Mouse (Mus musculus) midbrain, embryonic 12.5 days (tissue): ENCODE results near the gene Asah2. TPM values are rescaled to one million over a fixed set of nuclear protein-coding genes. Genes with fewer than 3 reads are reported as not detected.
"Not testable (repeated sequence)": the region's sequence is repeated elsewhere in the genome, so short reads cannot be mapped to it uniquely, and the experiment has no call there.

Experiments
- ATAC-seq: fragments of 200-750 bp; cut with Nextera tagmentation; 2 replicates; pipeline ENCODE4 v1.8.0; 2017; ENCODE audit warnings: low read depth, moderate TSS enrichment, moderate library complexity; ENCODE audit not compliant: low FRiP score
- H3K27ac ChIP-seq: fragments of 300-500 bp; sonication (generic); replicated peaks from 2 replicates; pipeline ENCODE4 v1.5.1; 2016; ENCODE audit warnings: mild to moderate bottlenecking
- H3K27me3 ChIP-seq: fragments of 300-500 bp; sonication (generic); 2 replicates; pipeline ENCODE4 v1.6.1; 2016; ENCODE audit warnings: mild to moderate bottlenecking
- H3K36me3 ChIP-seq: fragments of 300-500 bp; sonication (generic); 2 replicates; pipeline ENCODE4 v1.6.1; 2016
- H3K4me1 ChIP-seq: fragments of 300-500 bp; sonication (generic); 2 replicates; pipeline ENCODE4 v1.6.1; 2016
- H3K4me2 ChIP-seq: fragments of 300-500 bp; sonication (generic); replicated peaks from 2 replicates; pipeline ENCODE4 v1.6.1; 2016; ENCODE audit warnings: mild to moderate bottlenecking, moderate library complexity
- H3K4me3 ChIP-seq: fragments of 300-500 bp; sonication (generic); 2 replicates; pipeline ENCODE4 v1.5.1; 2016; ENCODE audit warnings: mild to moderate bottlenecking
- H3K9ac ChIP-seq: fragments of 300-500 bp; sonication (generic); replicated peaks from 2 replicates; pipeline ENCODE4 v1.6.1; 2016; ENCODE audit warnings: mild to moderate bottlenecking, moderate library complexity
- H3K9me3 ChIP-seq: fragments of 300-500 bp; sonication (generic); 2 replicates; pipeline ENCODE4 v1.6.1; 2016; ENCODE audit warnings: mild to moderate bottlenecking
- WGBS: fragments of 180-500 bp; shearing (Covaris S2); methylation state at CpG from one replicate; pipeline ENCODE4 v1.1.7; 2016; 5-methylcytosine and 5-hydroxymethylcytosine counted together
- polyA plus RNA-seq: library from polyadenylated mRNA; unstranded; fragments of >200 nt; fragmentation: Nextera tagmentation; extraction: Ambion mirVana; gene quantifications from 2 replicates; pipeline ENCODE4 v1.2.1, GENCODE M21; 2016

The Asah2 gene
- polyA plus RNA-seq: 0.42 and 0.50 TPM in 2 replicates

- under 1% methylated on average over 27 of the region's 28 CpGs for WGBS
- peak within 1 kb of the TSS; percentile 78 for H3K9ac ChIP-seq
- peaks cover 10% of the 10 kb centered on the region for H3K27me3 ChIP-seq
- H3K9me3 ChIP-seq: no peaks in the 10 kb centered on the region
- ATAC-seq: peak; percentile 98
- H3K27ac ChIP-seq: peak within 1 kb of the TSS; percentile 46
- peaks cover 4% of the 10 kb centered on the region; the same call in 1 of the 2 replicates for H3K4me1 ChIP-seq
- peak within 1 kb of the TSS; percentile 64 for H3K4me2 ChIP-seq
- no peaks in the 10 kb centered on the region for H3K36me3 ChIP-seq
- H3K4me3 ChIP-seq: peak within 1 kb of the TSS; percentile 56
Observed at GRCm38 (mm10) chr19:32107771-32108306, at the start of gene Asah2. Asah2 (minus strand) TSS chr19:32108211.

GRCm38 (mm10) chr19:32157045-32157444, 49.0 kb upstream of the Asah2 start:
- Histone ChIP-seq H3K27me3 (no peaks in the 10 kb centered on the region), H3K36me3 (peaks cover 3% of the 10 kb centered on the region; the same call in 1 of the 2 replicates), H3K9me3 (no peaks in the 10 kb centered on the region), H3K4me3 (no peak overlapping the region), H3K9ac (no peak overlapping the region), H3K4me2 (no peak overlapping the region), H3K4me1 (no peaks in the 10 kb centered on the region), H3K27ac (no peak overlapping the region)
- no peak for ATAC-seq
- WGBS: 89% methylated on average over 6 of the region's 6 CpGs

- WGBS: 80% methylated on average over 6 of the region's 6 CpGs
Observed at GRCm38 (mm10) chr19:32152529-32152928, 44.5 kb upstream of the Asah2 start.

GRCm38 (mm10) chr19:32148710-32149109, 40.7 kb upstream of the Asah2 start:
- 90% methylated on average over 5 of the region's 5 CpGs for WGBS
- no peaks in the 10 kb centered on the region for H3K9me3 ChIP-seq
- ATAC-seq: no peak

More at GRCm38 (mm10) chr19:32152529-32152928, 44.5 kb upstream of the Asah2 start:
- H3K4me2 ChIP-seq: no peak overlapping the region
- no peaks in the 10 kb centered on the region for H3K36me3 ChIP-seq
- H3K27me3 ChIP-seq: no peaks in the 10 kb centered on the region
- no peaks in the 10 kb centered on the region for H3K9me3 ChIP-seq
- no peaks in the 10 kb centered on the region for H3K4me1 ChIP-seq
- no peak overlapping the region for H3K27ac ChIP-seq
- H3K4me3 ChIP-seq: no peak overlapping the region
- H3K9ac ChIP-seq: no peak overlapping the region
- no peak for ATAC-seq

GRCm38 (mm10) chr19:32142383-32142782, 34.4 kb upstream of the Asah2 start:
- Histone ChIP-seq H3K9ac (no peak overlapping the region), H3K27me3 (no peaks in the 10 kb centered on the region), H3K9me3 (no peaks in the 10 kb centered on the region), H3K4me1 (no peaks in the 10 kb centered on the region), H3K27ac (no peak overlapping the region), H3K4me2 (no peak overlapping the region), H3K36me3 (no peaks in the 10 kb centered on the region), H3K4me3 (no peak overlapping the region)
- no peak for ATAC-seq
- 88% methylated on average over 6 of the region's 6 CpGs for WGBS

More at GRCm38 (mm10) chr19:32148710-32149109, 40.7 kb upstream of the Asah2 start:
- Histone ChIP-seq H3K4me1 (no peaks in the 10 kb centered on the region), H3K27ac (no peak overlapping the region), H3K4me3 (no peak overlapping the region), H3K4me2 (no peak overlapping the region), H3K27me3 (no peaks in the 10 kb centered on the region), H3K36me3 (no peaks in the 10 kb centered on the region), H3K9ac (no peak overlapping the region)

- 74% methylated on average over 14 of the region's 14 CpGs for whole genome bisulfite sequencing
Observed at GRCm38 (mm10) chr19:32138361-32139088, 30.5 kb upstream of the Asah2 start.

GRCm38 (mm10) chr19:32137904-32138303, 29.9 kb upstream of the Asah2 start:
- H3K27me3 ChIP-seq: no peaks in the 10 kb centered on the region
- H3K27ac ChIP-seq: no peak overlapping the region
- WGBS: 85% methylated on average over 5 of the region's 5 CpGs
- no peak overlapping the region for H3K4me3 ChIP-seq
- ATAC-seq: no peak
- H3K9me3 ChIP-seq: no peaks in the 10 kb centered on the region
- H3K4me1 ChIP-seq: peaks cover 4% of the 10 kb centered on the region; the same call in 1 of the 2 replicates
- no peaks in the 10 kb centered on the region for H3K36me3 ChIP-seq
- no peak overlapping the region for H3K4me2 ChIP-seq
- H3K9ac ChIP-seq: no peak overlapping the region

More at GRCm38 (mm10) chr19:32138361-32139088, 30.5 kb upstream of the Asah2 start:
- H3K9ac ChIP-seq: no peak overlapping the region
- no peaks in the 10 kb centered on the region for H3K27me3 ChIP-seq
- no peak for ATAC-seq
- no peaks in the 10 kb centered on the region for H3K36me3 ChIP-seq
- H3K4me3 ChIP-seq: no peak overlapping the region
- no peak overlapping the region for H3K4me2 ChIP-seq
- H3K9me3 ChIP-seq: no peaks in the 10 kb centered on the region
- H3K4me1 ChIP-seq: peaks cover 4% of the 10 kb centered on the region; the same call in 1 of the 2 replicates
- H3K27ac ChIP-seq: no peak overlapping the region

GRCm38 (mm10) chr19:32136888-32137625, 29.0 kb upstream of the Asah2 start:
- Histone ChIP-seq H3K4me2 (no peak overlapping the region), H3K9ac (no peak overlapping the region), H3K4me1 (peaks cover 4% of the 10 kb centered on the region; the same call in 1 of the 2 replicates), H3K27ac (no peak overlapping the region), H3K36me3 (no peaks in the 10 kb centered on the region), H3K9me3 (no peaks in the 10 kb centered on the region), H3K27me3 (no peaks in the 10 kb centered on the region), H3K4me3 (no peak overlapping the region)
- WGBS: 41% methylated on average over 4 of the region's 4 CpGs
- ATAC-seq: no peak

GRCm38 (mm10) chr19:32131707-32132488, 23.9 kb upstream of the Asah2 start:
- not testable (repeated sequence) for H3K4me3 ChIP-seq, H3K4me1 ChIP-seq, H3K9me3 ChIP-seq, H3K36me3 ChIP-seq, H3K4me2 ChIP-seq, H3K27me3 ChIP-seq, H3K9ac ChIP-seq, H3K27ac ChIP-seq
- peak; percentile 48 for ATAC-seq
- WGBS: 92% methylated on average over 15 of the region's 17 CpGs

- WGBS: 94% methylated on average over 8 of the region's 8 CpGs
- no peak overlapping the region for H3K4me3 ChIP-seq
- no peak overlapping the region for H3K27ac ChIP-seq
- H3K27me3 ChIP-seq: no peaks in the 10 kb centered on the region
- no peaks in the 10 kb centered on the region for H3K36me3 ChIP-seq
- no peaks in the 10 kb centered on the region for H3K4me1 ChIP-seq
- H3K9me3 ChIP-seq: no peaks in the 10 kb centered on the region
- ATAC-seq: no peak
- H3K4me2 ChIP-seq: no peak overlapping the region
- no peak overlapping the region for H3K9ac ChIP-seq
Observed at GRCm38 (mm10) chr19:32129281-32129680, 21.3 kb upstream of the Asah2 start.

- H3K4me2 ChIP-seq: no peak overlapping the region
- no peak overlapping the region for H3K4me3 ChIP-seq
- H3K27ac ChIP-seq: no peak overlapping the region
- no peaks in the 10 kb centered on the region for H3K36me3 ChIP-seq
- H3K9ac ChIP-seq: no peak overlapping the region
- H3K27me3 ChIP-seq: no peaks in the 10 kb centered on the region
- ATAC-seq: no peak; the same call in 1 of the 2 replicates
- H3K9me3 ChIP-seq: no peaks in the 10 kb centered on the region
- WGBS: 81% methylated on average over 10 of the region's 10 CpGs
- H3K4me1 ChIP-seq: no peaks in the 10 kb centered on the region
Observed at GRCm38 (mm10) chr19:32127180-32127850, 19.3 kb upstream of the Asah2 start.
